Mouse (Mus musculus) ES-Bruce4 (cell line): ENCODE results near the gene Oxtr. TPM values are rescaled to one million over a fixed set of nuclear protein-coding genes. Genes with fewer than 3 reads are reported as not detected.

Experiments used
- H3K27ac ChIP-seq: 2 replicates; pipeline ENCODE4 v1.5.1; 2012; ENCODE audit warnings: low read length, inconsistent platforms; ENCODE audit not compliant: insufficient read depth
- H3K27me3 ChIP-seq: 2 replicates; pipeline ENCODE4 v1.6.1; 2012; ENCODE audit warnings: mild to moderate bottlenecking, low read length, inconsistent platforms; ENCODE audit not compliant: control insufficient read depth, poor library complexity, insufficient read depth, severe bottlenecking
- H3K36me3 ChIP-seq: 2 replicates; pipeline ENCODE4 v1.6.1; 2012; ENCODE audit warnings: inconsistent platforms, mild to moderate bottlenecking, low read length, moderate library complexity; ENCODE audit not compliant: control insufficient read depth, poor library complexity, insufficient read depth, severe bottlenecking
- H3K4me1 ChIP-seq: one replicate; pipeline ENCODE4 v1.8.1; 2011; ENCODE audit warnings: low read length; ENCODE audit not compliant: control insufficient read depth, insufficient read depth
- H3K4me3 ChIP-seq: 2 replicates; pipeline ENCODE4 v1.5.1; 2011; ENCODE audit warnings: low read depth, mild to moderate bottlenecking, low read length
- H3K9ac ChIP-seq: 2 replicates; pipeline ENCODE4 v1.6.1; 2012; ENCODE audit warnings: low read depth, mild to moderate bottlenecking, inconsistent platforms; ENCODE audit not compliant: poor library complexity, severe bottlenecking
- H3K9me3 ChIP-seq: replicated peaks from 2 replicates; pipeline ENCODE4 v1.6.1; 2012; ENCODE audit warnings: mild to moderate bottlenecking, low read length, inconsistent platforms; ENCODE audit not compliant: control insufficient read depth, poor library complexity, insufficient read depth, severe bottlenecking
- CTCF ChIP-seq: IDR thresholded peaks from one replicate; pipeline ENCODE4 v1.8.1; 2011; ENCODE audit warnings: low read depth, low read length
- EP300 ChIP-seq: IDR thresholded peaks from 2 replicates; pipeline ENCODE4 v1.6.1; 2011; ENCODE audit warnings: low read depth, low read length; ENCODE audit not compliant: insufficient read depth
- POLR2A ChIP-seq: IDR thresholded peaks from one replicate; pipeline ENCODE4 v1.8.1; 2011; ENCODE audit warnings: low read length; ENCODE audit not compliant: insufficient read depth
- polyA plus RNA-seq: library from polyadenylated mRNA; stranded (reverse); fragments of >200 nt; gene quantifications from 2 replicates; pipeline ENCODE4 v1.2.4, GENCODE M21; 2011; ENCODE audit warnings: low read depth; ENCODE audit not compliant: missing spikeins, insufficient read depth, insufficient read length

The Oxtr gene
- polyA plus RNA-seq, 1 experiment: 0.16 TPM

DNA sequence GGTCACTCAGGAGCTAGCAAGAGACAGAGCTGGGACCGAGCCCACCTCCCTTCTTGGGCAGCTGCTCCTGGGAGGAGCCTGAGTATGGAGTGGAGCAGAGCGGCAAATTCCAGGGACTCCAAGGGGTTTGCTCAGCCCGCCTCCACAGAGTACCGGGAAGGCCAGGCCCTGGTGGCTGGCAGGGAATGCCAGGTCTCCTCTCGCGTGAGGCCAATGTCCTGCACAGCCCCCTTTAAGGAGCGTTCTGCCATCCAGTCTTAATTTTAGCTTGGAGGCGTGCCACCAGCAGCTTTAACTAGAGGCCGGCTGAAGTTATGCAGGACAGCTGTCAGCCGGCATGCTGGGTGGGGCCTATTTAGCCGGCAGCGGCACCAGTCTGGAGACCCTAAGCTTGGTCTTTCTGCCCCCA, 30.4 kb downstream of the Oxtr start, which contains the start of gene Cav3:
Gene Cav3 (plus strand): TSS at position 165 of the 409 bp plus-strand sequence.
- TF ChIP-seq EP300 (no peak), CTCF (no peak), POLR2A (no peak)
- Histone ChIP-seq H3K4me3 (no peak within 1 kb of the TSS), H3K36me3 (no peaks in the 10 kb centered on the region)

DNA sequence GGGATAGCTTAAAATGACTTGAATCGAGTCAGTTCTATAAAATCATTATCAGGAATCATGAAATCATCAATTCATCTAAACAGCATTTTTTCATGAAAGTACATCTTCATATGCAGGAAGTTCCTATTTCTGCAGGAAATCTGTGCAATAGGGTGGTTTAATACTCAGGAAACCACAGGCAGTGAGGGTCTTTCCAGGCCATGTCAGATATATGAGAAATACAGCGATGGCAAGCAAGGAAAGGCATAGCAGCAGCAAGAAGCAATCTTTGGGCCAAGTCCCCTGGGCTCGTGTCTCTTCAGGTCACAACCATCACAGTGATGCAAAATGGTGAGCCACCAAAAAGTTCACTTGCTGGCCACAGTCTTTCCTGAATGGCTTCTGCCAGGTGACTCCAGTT, 44.1 kb downstream of the Oxtr start:
- Histone ChIP-seq H3K4me3 (no peak overlapping the region), H3K9me3 (no peaks in the 10 kb centered on the region), H3K27me3 (no peaks in the 10 kb centered on the region), H3K27ac (no peak overlapping the region), H3K9ac (no peak overlapping the region), H3K36me3 (no peaks in the 10 kb centered on the region), H3K4me1 (no peaks in the 10 kb centered on the region)
- TF ChIP-seq CTCF (no peak), POLR2A (no peak), EP300 (no peak)

More for the DNA sequence above, 30.4 kb downstream of the Oxtr start, which contains the start of gene Cav3:
- H3K27ac ChIP-seq: no peak within 1 kb of the TSS
- no peak within 1 kb of the TSS for H3K9ac ChIP-seq
- no peaks in the 10 kb centered on the region for H3K27me3 ChIP-seq
- no peaks in the 10 kb centered on the region for H3K4me1 ChIP-seq
- H3K9me3 ChIP-seq: no peaks in the 10 kb centered on the region; the same call in 1 of the 2 replicates

DNA sequence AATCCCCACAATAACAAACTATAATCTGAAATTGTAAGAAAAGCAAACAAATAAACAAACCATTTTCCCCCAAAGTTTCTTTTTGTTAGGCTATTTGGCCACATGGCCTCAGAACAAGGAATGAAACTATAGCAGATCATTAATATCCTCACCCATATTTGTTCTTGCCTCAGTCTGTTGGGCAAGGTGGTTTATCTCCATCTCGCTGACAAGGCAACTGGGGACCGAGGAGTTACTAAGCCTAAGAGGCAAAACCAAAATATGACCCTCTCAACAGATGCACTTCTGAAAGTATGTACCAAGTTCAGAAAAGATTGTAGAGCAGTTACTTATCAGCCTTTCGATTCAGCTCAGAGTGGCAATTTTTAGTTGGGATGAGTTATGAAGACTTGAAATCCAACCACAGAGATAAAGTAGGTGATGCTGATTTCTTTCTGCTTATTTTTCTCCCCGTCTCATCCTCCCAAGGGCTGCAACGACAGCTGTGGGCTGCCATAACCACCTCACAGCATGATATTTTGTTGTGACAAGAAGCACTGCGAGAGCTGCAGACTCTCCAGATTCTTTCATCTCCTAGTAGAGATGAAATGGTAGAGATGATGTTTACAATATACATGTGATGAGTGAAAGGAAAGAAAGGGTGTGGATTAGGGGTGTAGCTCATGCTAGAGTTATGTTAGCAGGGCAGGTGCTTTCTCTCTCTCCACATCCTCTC, 63.6 kb downstream of the Oxtr start:
- Histone ChIP-seq H3K36me3 (no peaks in the 10 kb centered on the region), H3K4me3 (no peak overlapping the region), H3K27ac (no peak overlapping the region), H3K9me3 (no peaks in the 10 kb centered on the region), H3K4me1 (no peaks in the 10 kb centered on the region), H3K27me3 (no peaks in the 10 kb centered on the region), H3K9ac (no peak overlapping the region)
- TF ChIP-seq CTCF (no peak), POLR2A (no peak), EP300 (no peak)

DNA sequence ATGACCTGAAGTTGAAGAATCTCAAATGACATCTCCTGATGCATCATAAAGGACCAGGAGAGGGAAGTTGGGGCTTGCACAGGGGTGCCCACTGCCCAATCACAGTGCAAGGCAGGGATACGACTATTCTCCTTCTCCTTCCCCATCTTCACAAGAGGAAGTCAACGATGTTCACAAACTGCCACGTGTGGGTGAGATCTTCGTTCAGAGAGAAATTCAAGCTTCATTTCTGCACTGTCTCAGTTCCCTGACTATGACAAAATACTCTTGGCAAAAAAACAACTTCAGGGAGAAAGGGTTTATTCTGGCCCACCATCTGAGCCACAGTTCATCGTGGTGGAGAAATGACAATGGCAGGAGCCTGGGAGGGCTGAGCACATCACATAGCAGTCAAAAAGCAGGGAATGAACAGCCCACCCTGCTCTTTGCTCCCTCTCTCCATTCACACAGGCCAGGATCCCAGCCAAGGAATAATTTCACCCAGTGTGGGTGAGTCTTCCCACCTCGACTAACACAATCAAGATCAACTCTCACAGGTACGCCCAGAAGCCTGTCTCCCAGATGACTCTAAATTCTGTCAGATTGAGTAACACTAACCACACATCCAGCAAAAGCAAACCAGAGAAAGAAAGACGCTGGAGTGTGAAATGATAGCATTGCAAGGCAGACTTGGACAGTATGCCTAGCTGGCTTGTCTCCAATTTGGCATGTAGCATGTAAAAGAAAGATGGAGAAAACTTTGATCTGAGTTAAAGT, 65.8 kb downstream of the Oxtr start:
- H3K27me3 ChIP-seq: no peaks in the 10 kb centered on the region
- H3K9ac ChIP-seq: no peak overlapping the region
- H3K4me3 ChIP-seq: no peak overlapping the region
- H3K4me1 ChIP-seq: no peaks in the 10 kb centered on the region
- TF ChIP-seq EP300 (no peak), POLR2A (no peak), CTCF (no peak)
- no peaks in the 10 kb centered on the region for H3K36me3 ChIP-seq
- H3K9me3 ChIP-seq: no peaks in the 10 kb centered on the region
- no peak overlapping the region for H3K27ac ChIP-seq

Other genes starting within 250 kb of the Oxtr start
- not detected in 2 replicates for gene Lmcd1, start 216.2 kb downstream of the Oxtr start, polyA plus RNA-seq
- not detected in 2 replicates for gene Ssu2, start 101.9 kb downstream of the Oxtr start, polyA plus RNA-seq
- not detected in 2 replicates for gene Cav3, start 30.4 kb downstream of the Oxtr start, polyA plus RNA-seq
- 54.5 and 58.3 TPM in 2 replicates for gene Rad18, start 206.7 kb upstream of the Oxtr start, polyA plus RNA-seq